Mouse (Mus musculus) left cerebral cortex, postnatal 36 days (tissue): ENCODE results near the gene Prl2c5. TPM values are rescaled to one million over a fixed set of nuclear protein-coding genes. Genes with fewer than 3 reads are reported as not detected.
A peak's percentile ranks its signal among the peaks of the same experiment; 100 is the strongest.
"Not testable (repeated sequence)": the region's sequence is repeated elsewhere in the genome, so short reads cannot be mapped to it uniquely, and the experiment has no call there.

Experiments
- DNase-seq, 2 experiments: peaks; one replicate each; pipeline ENCODE4 v3.0.0; 2021 to 2022; ENCODE audit warnings: low spot score in 2 of 2, mixed read lengths in 1 of 2
- intact Hi-C: fragments of 180-260 bp; cut with DNase I; formaldehyde crosslinking; loops from one replicate; pipeline ENCODE4 v1.15.1; 2025
- total RNA-seq, 2 experiments: library from RNA; stranded (reverse); gene quantifications; 2 replicates each; pipeline ENCODE4 v1.2.3; 2021

Gene Prl2c5
- total RNA-seq: not detected

DNA sequence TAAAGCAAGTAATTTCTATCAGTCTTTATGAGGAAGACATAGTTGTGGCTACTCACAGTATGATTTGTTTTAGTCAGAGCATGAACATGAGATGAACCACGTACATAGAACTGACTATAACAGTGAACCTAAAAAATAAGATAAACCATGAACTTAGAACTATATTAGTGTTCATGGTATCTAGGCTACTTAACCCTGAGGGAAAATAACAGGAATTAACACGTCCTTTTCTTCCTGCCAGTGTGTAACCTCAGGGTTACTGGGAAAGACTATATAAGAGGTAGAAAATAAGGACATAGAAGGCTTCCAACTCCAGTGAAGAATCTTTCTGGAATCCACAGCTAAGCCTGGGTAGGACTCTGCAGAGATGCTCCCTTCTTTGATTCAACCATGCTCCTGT, at the start of gene Prl2c5:
TSS of gene Prl2c5 (plus strand) at position 301 of the 400 bp plus-strand sequence.
- intact Hi-C loops, DNase-seq: not testable (repeated sequence)

DNA sequence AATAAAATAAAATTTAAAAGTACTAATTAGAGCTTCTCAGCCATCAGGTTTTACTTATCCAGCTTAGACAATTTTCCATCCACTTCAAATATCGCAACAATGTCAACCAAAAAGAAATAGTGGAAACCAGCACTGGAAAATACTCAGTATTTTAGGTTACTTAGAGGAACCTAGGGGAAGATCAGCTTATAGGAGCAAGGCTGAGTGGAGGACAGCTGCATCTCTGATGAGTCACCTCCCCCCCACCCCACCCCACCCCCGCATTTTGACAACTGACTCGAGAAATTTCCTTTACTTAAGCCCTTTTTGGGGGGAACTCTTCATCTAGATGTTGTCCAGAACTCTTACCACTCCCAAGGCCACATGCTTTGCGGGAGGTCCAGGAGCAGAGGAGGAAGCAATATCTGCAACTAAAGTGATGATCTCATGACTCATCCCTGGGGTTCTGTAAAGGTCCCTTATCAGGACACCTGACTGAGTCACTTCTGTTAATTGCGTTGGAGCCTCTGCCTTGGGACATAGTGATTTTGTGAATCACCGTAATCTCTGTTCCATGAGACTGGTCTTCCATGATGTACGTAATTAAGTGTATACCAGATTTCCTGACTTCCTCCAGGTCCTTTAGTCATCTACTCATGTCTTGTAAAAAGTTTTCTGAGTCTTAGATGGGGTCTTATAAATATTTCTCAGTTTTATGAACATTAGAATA, 19.6 kb upstream of the Prl2c5 start:
- intact Hi-C loops, DNase-seq: not testable (repeated sequence)

DNA sequence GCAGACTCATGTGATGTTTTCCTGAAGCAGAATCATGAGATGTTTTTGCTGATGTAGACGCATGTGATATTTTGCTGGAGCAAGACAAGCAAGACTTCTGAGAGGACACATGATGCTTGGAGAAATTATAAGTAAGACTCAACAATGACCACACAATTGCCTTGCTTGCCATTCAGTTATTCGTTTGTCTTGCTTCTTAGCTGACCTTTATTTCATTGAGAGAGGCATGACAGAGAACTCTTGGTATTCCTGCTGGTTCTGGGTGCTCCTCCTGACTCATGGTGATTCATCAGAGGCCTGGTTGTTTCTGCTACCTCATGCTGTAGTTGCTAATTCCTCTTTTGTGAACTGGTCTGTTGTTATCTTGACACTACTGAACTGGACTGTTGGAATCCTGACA, 13.9 kb upstream of the Prl2c5 start:
- intact Hi-C loops, DNase-seq: not testable (repeated sequence)

DNA sequence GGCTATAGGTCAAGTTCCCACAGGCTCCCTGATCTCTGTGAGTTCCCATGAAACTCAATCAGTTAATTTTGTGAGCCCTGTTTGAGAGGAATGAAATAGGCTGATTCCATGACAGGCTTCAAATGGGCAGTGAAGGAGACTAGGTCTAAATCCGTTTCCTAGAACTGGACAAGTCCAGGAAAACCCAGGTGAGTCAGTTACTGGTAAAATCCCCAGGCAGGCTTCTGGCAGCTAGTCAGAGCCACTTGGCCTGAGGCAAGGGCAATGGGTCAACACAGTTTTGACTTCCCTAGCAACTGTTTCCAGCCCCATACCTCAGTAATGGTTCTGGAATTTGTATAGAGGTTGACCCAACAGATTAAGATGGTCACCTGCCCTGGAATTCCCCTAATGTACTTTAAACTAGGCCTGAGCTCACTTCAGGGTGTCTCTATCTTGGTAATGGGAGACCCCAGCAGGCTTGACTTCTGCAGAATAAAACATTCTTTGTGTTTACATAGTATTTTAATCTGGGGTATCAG, 8.8 kb upstream of the Prl2c5 start:
- intact Hi-C loops, DNase-seq: not testable (repeated sequence)

DNA sequence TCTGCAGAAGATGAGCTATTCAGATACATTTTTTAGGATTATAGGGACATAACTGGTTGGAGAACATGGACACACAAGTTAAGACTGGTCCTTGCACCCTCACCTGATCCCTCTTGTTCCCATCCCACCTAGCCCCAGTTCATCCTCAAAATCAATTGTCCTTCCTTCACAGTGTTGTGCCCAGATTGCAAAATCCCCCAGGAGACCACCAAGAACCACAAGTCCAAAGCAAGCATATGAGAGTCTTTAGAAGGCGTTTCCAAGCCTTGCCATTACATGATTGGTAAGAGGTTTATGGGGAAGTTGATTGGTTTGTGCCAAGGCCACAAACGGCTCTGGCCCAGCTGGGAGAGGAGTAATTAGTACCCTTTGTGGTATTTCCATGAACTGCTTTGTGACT, 6.8 kb upstream of the Prl2c5 start:
- DNase-seq, intact Hi-C loops: not testable (repeated sequence)

DNA sequence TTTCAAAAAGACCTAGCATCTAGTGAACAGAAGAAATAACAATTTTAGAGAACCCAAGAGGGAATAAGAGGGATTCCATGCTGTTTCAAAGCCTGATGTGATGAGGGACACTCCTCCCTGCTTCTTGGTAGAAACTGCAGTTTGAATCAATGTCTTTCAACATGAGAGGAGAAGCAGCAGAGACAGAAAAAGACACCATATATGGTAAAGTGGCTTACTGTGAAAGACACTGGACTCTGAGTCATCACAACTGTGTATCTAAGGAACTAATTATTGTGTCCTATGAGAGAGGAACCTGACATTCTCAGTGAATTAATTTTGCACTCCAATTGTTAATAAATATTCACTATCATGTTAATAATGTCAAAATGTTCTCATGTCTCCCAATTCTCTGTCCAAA, 28.7 kb downstream of the Prl2c5 start:
- intact Hi-C loops: not testable (repeated sequence)

DNA sequence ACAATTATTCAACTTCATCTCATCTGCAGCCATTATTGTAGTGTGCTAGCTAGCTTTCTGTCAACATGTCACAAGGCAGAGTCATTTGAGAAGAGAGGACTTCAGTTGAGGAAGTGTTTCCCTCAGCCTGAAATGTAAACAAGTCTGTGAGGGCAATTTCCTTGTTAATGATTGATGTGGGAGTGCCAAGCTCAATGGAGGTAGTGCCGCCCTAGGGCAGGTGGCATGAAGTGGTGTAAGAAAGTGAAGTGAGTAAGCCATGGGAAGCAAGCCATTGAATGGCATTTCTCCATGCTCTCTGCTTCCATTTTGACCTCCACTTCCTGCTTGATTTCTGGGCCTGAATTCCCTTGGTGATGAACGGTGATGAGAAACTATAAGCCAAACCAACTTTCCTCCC, 33.8 kb downstream of the Prl2c5 start:
- DNase-seq, intact Hi-C loops: not testable (repeated sequence)

More for the DNA sequence above, 28.7 kb downstream of the Prl2c5 start:
- not testable (repeated sequence) for DNase-seq

DNA sequence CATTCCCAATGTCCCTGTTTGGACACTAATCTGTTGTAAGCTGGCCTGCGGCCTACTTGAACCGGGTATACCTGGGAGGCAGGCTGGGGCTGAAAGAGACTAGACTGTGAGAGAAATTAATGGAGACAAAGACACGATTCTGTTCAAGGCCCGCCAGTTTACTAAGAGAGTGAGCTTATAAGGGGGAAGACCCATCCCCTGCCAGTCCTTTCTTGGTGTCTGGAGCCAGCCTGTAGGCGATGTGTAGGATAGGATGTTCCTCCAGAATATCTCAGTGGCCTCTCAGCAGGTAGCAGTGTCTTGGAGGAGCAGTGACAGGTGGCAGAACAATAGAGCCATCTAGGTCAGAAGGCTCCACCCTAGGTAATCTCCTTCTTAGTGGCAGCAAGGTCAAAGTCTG, 37.7 kb downstream of the Prl2c5 start:
- intact Hi-C loops, DNase-seq: not testable (repeated sequence)

DNA sequence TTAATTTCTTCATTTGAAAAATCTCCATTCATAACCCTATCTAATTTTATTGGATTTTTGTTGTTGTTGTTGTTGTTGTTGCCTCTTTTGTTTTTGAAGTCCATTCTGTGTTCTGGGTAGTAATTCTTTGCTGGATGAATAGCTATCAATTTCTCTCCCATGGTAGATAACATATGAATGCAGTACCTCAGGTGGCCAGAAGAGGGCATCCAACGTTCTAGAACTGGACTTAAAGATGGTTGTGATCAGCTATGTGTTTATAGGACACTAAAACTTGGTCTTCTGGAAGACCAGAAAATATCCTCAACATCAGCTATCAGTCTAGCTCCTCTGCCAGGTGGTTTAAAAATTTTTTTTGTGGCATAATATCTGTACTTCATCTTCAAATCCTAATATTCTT, 54.9 kb downstream of the Prl2c5 start:
- peak in 1 of 2 experiments; percentile 10 for DNase-seq
- intact Hi-C loops: not testable (repeated sequence)

Other genes starting within 250 kb of the Prl2c5 start
- not detected for gene Prl2c2, start 177.3 kb upstream of the Prl2c5 start, total RNA-seq
- 10 to 100 TPM; 21.4 to 23.4 TPM for gene Gpr137b, start 211.3 kb downstream of the Prl2c5 start, total RNA-seq